23 mouse cellular contexts compared by ENCODE assay signal in genomic region chr17:29720755-29721365, GRCm38 (mm10). TPM values are rescaled to one million over a fixed set of nuclear protein-coding genes. Genes with fewer than 3 reads are reported as not detected.
DNase-seq lines count a peak whose midpoint lies in the region; ATAC-seq and TF ChIP-seq lines count a peak whose summit lies in the region.
"Had no signal": no experiment of that assay in that cellular context is flagged by ENCODE, and none has a peak within 500 bp of the region (broad histone marks: within the 10 kb centered on the region; RNA-seq: fewer than 3 reads in every experiment).

No protein-coding gene starts in this region.

- H3K9me3 ChIP-seq in forebrain, embryonic 13.5 days (replicated peaks) = no peaks in the 10 kb centered on the region
- H3K9me3 ChIP-seq in forebrain, embryonic 10.5 days = no peaks in the 10 kb centered on the region
- no peaks in the 10 kb centered on the region for H3K9me3 ChIP-seq in stomach, embryonic 16.5 days (replicated peaks; ENCODE audit: control insufficient read depth, low read length)
- H3K9me3 ChIP-seq in stomach, postnatal 0 days (ENCODE audit: control insufficient read depth, low read length) = no peaks in the 10 kb centered on the region
- H3K9me3 ChIP-seq: heart, embryonic 13.5 days; limb, embryonic 12.5 days; midbrain, embryonic 12.5 days had no signal

- H3K4me3 ChIP-seq in forebrain, embryonic 13.5 days = no peak overlapping the region
- no peak overlapping the region for H3K4me3 ChIP-seq in forebrain, embryonic 10.5 days
- no peak overlapping the region for H3K4me3 ChIP-seq in layer of hippocampus, adult 2 months
- H3K4me3 ChIP-seq in stomach, embryonic 16.5 days (replicated peaks; ENCODE audit: low read length) = no peak overlapping the region
- no peak overlapping the region for H3K4me3 ChIP-seq in stomach, postnatal 0 days (ENCODE audit: low read depth, low read length)
- H3K4me3 ChIP-seq: heart, adult 2 months; heart, embryonic 13.5 days; intestine, embryonic 15.5 days; limb, embryonic 12.5 days; midbrain, embryonic 12.5 days had no signal

- peaks cover 28% of the 10 kb centered on the region for H3K4me1 ChIP-seq in forebrain, embryonic 13.5 days
- peaks cover 15% of the 10 kb centered on the region for H3K4me1 ChIP-seq in forebrain, embryonic 10.5 days
- H3K4me1 ChIP-seq in stomach, embryonic 16.5 days (ENCODE audit: control insufficient read depth, insufficient read depth, low read length) = peaks cover 6% of the 10 kb centered on the region; the same call in 1 of the 2 replicates
- H3K4me1 ChIP-seq in stomach, postnatal 0 days (replicated peaks; ENCODE audit: control insufficient read depth, insufficient read depth) = 0 out of 2 replicates have a peak, but pooled peaks cover 2% of the 10 kb centered on the region

- DNase-seq in forebrain, embryonic 10.5 days (ENCODE audit: extremely low spot score, low spot score) = no peak
- DNase-seq in layer of hippocampus, adult 2 months (ENCODE audit: low spot score in 2 of 2) = no peak
- no peak for DNase-seq in layer of hippocampus, adult 9-11 months
- no peak for DNase-seq in stomach, postnatal 0 days (ENCODE audit: low spot score)
- DNase-seq: adrenal gland, postnatal 14 days; gastrocnemius, postnatal 36 days; heart, adult 2 months; heart, postnatal 14 days; kidney, adult 8-10 months; kidney, postnatal 10 days; liver, postnatal 0 days; lung, postnatal 14 days; right cerebral cortex, postnatal 14 days; spleen, adult 18-20 months; thymus, postnatal 25 days had no signal

- no peak overlapping the region for H3K4me2 ChIP-seq in forebrain, embryonic 13.5 days
- no peak overlapping the region for H3K4me2 ChIP-seq in stomach, embryonic 16.5 days (ENCODE audit: low read depth, low read length)
- no peak overlapping the region for H3K4me2 ChIP-seq in stomach, postnatal 0 days (replicated peaks; ENCODE audit: low read depth)
- H3K4me2 ChIP-seq: heart, embryonic 13.5 days; intestine, embryonic 15.5 days; limb, embryonic 12.5 days; liver, embryonic 11.5 days; midbrain, embryonic 12.5 days had no signal

- no peak for TF ChIP-seq EP300 in stomach, postnatal 0 days (optimal IDR thresholded peaks at IDR 0.05)

- no peaks in the 10 kb centered on the region for H3K36me3 ChIP-seq in forebrain, embryonic 13.5 days (ENCODE audit: poor library complexity, severe bottlenecking)
- H3K36me3 ChIP-seq in forebrain, embryonic 10.5 days (replicated peaks) = no peaks in the 10 kb centered on the region
- H3K36me3 ChIP-seq in stomach, embryonic 16.5 days (ENCODE audit: control insufficient read depth, insufficient read depth, low read length) = no peaks in the 10 kb centered on the region
- H3K36me3 ChIP-seq in stomach, postnatal 0 days (ENCODE audit: control insufficient read depth, insufficient read depth, low read length) = no peaks in the 10 kb centered on the region
- H3K36me3 ChIP-seq: heart, embryonic 13.5 days; intestine, embryonic 15.5 days; limb, embryonic 12.5 days; midbrain, embryonic 12.5 days had no signal

- no peak for TF ChIP-seq CTCF in layer of hippocampus, adult 2 months (conservative IDR thresholded peaks at IDR 0.05)
- TF ChIP-seq CTCF in stomach, postnatal 0 days (IDR thresholded peaks at IDR 0.05; ENCODE audit: low read depth) = no peak

- H3K9ac ChIP-seq in forebrain, embryonic 13.5 days = no peak overlapping the region
- H3K9ac ChIP-seq in stomach, embryonic 16.5 days (ENCODE audit: low read length) = peak overlapping the region; percentile 7; the same call in 1 of the 2 replicates
- no peak overlapping the region for H3K9ac ChIP-seq in stomach, postnatal 0 days (ENCODE audit: low read length)
- H3K9ac ChIP-seq: heart, embryonic 13.5 days; intestine, embryonic 15.5 days; limb, embryonic 12.5 days; liver, postnatal 0 days; midbrain, embryonic 12.5 days had no signal

- H3K27me3 ChIP-seq in forebrain, embryonic 13.5 days = no peaks in the 10 kb centered on the region
- H3K27me3 ChIP-seq in forebrain, embryonic 10.5 days (ENCODE audit: poor library complexity, severe bottlenecking) = peaks cover 5% of the 10 kb centered on the region; the same call in 1 of the 2 replicates
- no peaks in the 10 kb centered on the region for H3K27me3 ChIP-seq in stomach, embryonic 16.5 days (ENCODE audit: control insufficient read depth, insufficient read depth, low read length)
- H3K27me3 ChIP-seq in stomach, postnatal 0 days (ENCODE audit: control insufficient read depth, insufficient read depth, low read length) = no peaks in the 10 kb centered on the region
- H3K27me3 ChIP-seq: intestine, embryonic 15.5 days; limb, embryonic 12.5 days; midbrain, embryonic 12.5 days had no signal

- no peak for ATAC-seq in forebrain, embryonic 13.5 days
- ATAC-seq in stomach, embryonic 16.5 days (ENCODE audit: insufficient read depth, low FRiP score) = no peak
- ATAC-seq in stomach, postnatal 0 days (ENCODE audit: low FRiP score, low TSS enrichment) = no peak
- no peak for ATAC-seq in inflammation-experienced regulatory T-cells, adult 6 months
- ATAC-seq: intestine, embryonic 15.5 days; liver, postnatal 0 days had no signal

- peak overlapping the region; percentile 35 for H3K27ac ChIP-seq in forebrain, embryonic 13.5 days
- H3K27ac ChIP-seq in forebrain, embryonic 10.5 days = no peak overlapping the region
- peak overlapping the region; percentile 52 for H3K27ac ChIP-seq in layer of hippocampus, adult 2 months
- no peak overlapping the region for H3K27ac ChIP-seq in stomach, embryonic 16.5 days (ENCODE audit: low read length)
- no peak overlapping the region for H3K27ac ChIP-seq in stomach, postnatal 0 days (replicated peaks)
- H3K27ac ChIP-seq: heart, adult 2 months; heart, embryonic 13.5 days; intestine, embryonic 15.5 days; limb, embryonic 12.5 days; midbrain, embryonic 12.5 days had no signal

- 77% methylated on average over 11 of the region's 11 CpGs for WGBS in forebrain, embryonic 13.5 days
- WGBS in forebrain, embryonic 10.5 days = 81% methylated on average over 11 of the region's 11 CpGs
- WGBS in stomach, embryonic 16.5 days = 64% methylated on average over 11 of the region's 11 CpGs
- 60% methylated on average over 11 of the region's 11 CpGs for WGBS in stomach, postnatal 0 days

RNA-seq across cellular contexts. Expression of gene Ccdc167, which starts 4.0 kb away (rescaled TPM):
- polyA plus RNA-seq in forebrain, embryonic 13.5 days (2015; fragmentation: Nextera tagmentation; extraction: Ambion mirVana) = 13.0 and 14.2 TPM in 2 replicates
- polyA plus RNA-seq in forebrain, embryonic 10.5 days (2016; fragmentation: Nextera tagmentation; extraction: Ambion mirVana) = 16.0 and 17.9 TPM in 2 replicates
- 10 to 100 TPM; 26.6 TPM for total RNA-seq in layer of hippocampus, adult 2 months (2021)
- polyA plus RNA-seq in stomach, embryonic 16.5 days (2015; fragmentation: Nextera tagmentation; extraction: Ambion mirVana) = 11.0 and 14.5 TPM in 2 replicates
- 7.6 and 8.6 TPM in 2 replicates for polyA plus RNA-seq in stomach, postnatal 0 days (2015; fragmentation: Nextera tagmentation; extraction: Ambion mirVana)
- 10 to 100 TPM in 1 of 3 experiments, 1 to 10 TPM in 2; 5.5 to 12.3 (median 8.5) TPM for polyA plus RNA-seq in inflammation-experienced regulatory T-cells, adult 6 months (2017; shearing (Covaris generic))

Comparison
In these comparisons a context has a peak if more than half of its experiments do, and no peak if none do; other contexts are left out.
1. H3K27ac ChIP-seq: peak in forebrain, embryonic 13.5 days (single experiment) and layer of hippocampus, adult 2 months (single experiment); none in forebrain, embryonic 10.5 days (single experiment), stomach, embryonic 16.5 days (single experiment) and stomach, postnatal 0 days (single experiment).